Mouse (Mus musculus) urinary bladder, postnatal 10 days (tissue): Measurements from ENCODE around the gene Mbnl2.

ENCODE experiments used
- DNase-seq: peaks from one replicate; pipeline ENCODE4 v3.0.0; 2022; ENCODE audit warnings: low spot score

Gene Mbnl2

GRCm38 (mm10) chr14:120274746-120275145, 723 bp upstream of the Mbnl2 start:
- no peak for DNase-seq

GRCm38 (mm10) chr14:120276343-120277080, 1.0 kb downstream of the Mbnl2 start:
- DNase-seq, result no peak

DNA sequence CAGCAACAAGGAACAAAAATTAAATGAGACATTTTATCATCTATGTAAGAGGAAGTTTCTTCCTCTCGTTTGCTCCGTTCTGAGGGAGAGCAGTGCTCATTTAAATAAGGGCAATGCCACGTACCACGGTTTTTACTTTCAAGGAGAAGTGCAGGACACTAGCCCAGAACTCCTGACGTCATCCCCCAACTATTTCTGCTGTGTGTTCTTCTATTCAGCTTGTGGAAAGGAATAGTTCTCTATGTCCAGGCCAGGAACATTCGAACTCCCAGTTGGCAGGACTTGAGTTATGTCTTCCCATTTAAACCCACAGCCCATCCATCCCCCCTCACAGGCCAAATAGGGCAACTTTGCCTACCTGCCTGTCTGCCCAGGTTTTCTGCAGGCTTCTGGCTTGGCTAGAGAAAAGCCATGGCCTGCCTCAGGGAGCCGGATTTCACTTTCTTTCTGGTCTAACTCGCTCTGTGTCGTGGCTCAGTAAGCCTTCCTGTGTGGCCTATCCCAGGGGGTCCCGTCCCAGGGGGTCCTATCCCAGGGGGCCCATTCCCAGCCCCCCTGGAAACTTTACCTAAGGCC, 1.7 kb downstream of the Mbnl2 start:
- DNase-seq, result no peak

DNA sequence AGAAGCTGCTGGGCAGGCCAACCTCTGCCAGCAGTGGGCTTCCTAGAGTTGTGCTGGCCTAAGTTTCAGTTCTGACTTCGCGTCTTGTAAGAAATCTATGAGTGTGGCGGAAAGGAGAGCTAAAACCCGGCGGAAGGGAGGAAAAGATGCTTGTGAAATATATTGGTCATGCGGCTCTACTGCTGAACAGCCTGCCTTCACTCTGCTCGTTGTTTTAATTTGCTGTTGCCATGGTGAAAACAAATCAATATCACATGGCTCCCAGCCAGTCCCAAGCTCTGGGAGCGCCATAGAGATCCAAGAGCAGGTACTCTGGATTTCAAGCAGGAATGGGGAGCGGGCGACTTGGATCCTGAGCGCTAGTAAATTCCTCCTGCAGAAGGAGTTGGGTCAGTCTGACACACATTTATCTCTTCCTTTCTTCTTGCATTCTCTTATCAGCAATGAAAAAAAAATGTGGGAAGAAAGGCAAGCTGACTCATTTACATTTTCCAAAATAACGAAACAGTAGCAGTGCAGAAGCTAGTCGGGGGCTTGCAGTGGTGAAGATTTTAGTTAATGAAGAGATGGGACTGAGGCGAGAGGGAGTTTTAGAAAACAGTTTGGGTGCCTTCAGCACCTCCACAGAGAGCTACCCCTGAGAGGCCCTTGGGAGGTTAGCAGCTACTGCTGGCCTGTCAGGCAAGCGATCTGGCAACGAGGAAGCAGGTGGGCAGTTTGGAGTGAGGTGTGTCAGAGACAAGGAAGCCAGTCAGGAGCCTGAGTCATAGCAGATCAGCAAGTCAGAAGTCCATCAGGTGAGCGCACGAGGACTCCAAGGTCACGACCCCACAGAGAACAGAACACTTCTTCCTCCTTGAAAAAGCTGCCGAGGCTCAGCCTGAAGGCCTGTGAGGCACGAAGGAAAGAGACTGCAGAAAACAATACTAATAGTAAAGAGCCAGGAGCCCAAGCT, 3.1 kb downstream of the Mbnl2 start:
- no peak for DNase-seq

DNA sequence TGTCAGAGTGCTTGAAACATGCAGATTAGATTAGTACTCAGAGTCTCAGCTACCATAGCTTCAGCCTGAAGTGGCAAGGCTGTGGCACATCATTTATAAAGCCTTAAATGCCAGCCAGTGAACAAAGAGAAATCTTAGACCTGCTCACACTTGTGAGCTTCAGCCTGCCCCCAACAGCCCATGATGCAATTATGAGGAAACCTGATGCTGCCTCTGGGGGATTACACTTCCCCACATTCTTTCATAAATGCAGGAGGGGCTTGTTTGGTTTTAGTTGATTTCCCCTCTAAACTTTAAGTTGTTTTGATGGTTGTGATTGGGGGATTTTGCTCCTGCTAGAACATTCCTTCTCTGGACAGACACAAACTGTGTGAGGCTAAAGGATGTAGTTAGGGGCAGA, 4.7 kb downstream of the Mbnl2 start:
- DNase-seq, result no peak

DNA sequence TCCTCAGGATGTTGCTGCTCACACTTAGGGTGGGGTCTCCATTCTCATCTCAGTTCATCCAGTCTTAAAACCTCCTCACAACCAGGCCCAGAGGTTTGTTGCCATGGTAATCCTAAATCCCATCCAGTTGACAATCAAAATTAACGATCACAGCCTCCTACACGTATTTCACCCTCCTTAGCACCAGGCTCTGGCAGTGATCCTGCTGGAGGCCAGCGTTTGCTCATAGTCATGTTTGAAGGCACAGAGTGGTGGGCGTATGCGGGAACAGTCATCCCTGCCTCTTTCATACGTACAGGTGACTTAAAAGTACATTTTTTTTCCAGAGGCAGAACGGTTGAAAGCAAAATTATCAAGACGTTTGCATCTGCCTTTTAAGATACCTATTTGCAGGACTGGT, 8.3 kb downstream of the Mbnl2 start:
- no peak for DNase-seq

DNA sequence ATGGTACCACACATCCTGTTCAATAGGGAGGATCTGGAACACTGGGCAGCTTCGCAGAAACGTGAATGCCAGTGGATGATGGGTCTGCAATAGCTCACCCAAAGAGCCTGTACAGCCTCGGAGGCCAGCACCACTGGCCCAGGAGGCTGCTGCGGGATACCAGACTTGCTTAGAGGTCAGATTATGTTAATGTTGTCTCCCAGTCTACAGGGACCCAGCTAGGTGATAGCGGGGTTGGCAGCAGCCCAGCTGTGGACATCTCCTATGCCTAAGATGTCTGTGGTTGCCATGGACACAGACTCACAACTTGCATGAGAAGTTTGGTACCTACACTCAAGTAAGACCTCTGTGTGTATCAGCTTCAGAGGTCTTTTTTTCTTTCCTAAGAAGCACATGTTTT, 9.0 kb downstream of the Mbnl2 start:
- DNase-seq, result no peak

DNA sequence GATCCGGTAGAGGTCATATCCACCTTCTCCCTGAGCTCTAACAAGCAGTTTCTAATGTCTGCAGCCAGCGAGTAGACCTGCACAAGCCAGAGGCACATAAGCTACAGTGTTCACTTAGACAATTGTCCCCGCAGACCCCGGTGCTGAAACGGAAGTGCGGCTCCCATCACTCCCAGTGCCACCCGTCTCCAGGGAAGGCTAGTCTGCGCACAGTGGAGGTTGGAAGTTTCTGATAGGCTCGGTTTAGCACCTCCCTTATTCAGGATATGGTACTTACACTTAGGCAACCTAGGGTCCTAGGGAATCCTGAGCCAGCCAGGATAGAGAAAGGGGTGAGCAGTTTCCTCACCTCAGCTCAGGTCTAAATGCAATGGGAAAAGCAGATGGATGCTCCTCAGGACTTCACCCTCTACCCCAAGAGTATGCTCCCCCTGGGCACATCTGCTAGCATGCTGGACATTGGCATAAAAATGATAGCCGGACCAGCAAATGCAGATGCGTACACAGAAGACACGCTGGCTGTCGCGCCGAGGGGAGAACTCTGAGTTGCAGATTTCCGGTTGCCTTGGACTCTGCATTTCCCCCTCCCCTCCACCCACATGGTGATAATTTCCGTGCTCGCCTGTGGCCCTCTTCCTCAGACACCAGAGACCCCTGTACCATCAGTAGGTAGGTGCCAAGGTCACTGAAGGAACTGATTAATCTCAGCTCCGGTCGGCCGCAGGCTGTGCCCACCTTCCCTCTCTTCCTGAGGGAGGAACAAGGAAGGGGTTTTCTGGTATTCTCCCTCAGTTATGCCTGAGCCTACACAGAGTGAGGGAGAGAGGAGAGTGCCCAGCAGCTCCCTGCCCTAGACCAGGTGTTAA, 11.9 kb downstream of the Mbnl2 start:
- no peak for DNase-seq

DNA sequence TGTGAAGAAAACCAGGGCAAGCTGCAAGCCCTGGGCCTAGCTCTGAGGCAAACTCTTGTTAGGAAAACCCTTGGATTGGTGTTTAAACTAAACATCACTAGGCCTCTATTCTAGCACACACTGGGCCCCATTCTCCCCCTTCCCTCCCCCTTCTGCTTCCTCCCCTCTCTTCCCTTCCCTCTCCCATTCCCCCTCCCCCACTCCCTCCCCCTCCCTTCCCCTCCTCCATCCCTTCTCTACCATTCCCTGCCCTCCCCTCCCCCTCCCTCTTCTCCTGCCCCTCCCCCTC, 12.5 kb downstream of the Mbnl2 start:
- no peak for DNase-seq

- DNase-seq, result no peak
Measured at GRCm38 (mm10) chr14:120288378-120289002, 13.0 kb downstream of the Mbnl2 start.

DNA sequence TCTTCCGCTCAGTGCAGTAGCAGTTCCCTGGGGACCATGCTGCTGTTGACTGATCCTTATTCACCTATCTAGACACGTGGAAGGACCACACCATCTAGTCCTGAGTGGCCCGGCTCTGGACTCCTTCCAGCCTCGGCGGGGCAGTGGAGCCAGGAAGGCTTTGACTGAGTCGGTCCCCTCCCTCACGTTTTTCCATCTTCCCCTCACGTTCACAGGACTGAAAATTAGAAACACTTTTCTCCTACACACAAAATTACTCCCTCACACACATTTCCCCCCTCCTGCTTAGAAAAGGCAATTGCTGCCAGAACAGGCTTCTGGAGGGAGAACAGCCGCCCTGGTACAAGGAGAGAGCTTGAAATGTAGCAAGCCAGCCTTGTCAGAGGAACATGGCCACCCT, 13.6 kb downstream of the Mbnl2 start:
- DNase-seq, result no peak

GRCm38 (mm10) chr14:120289528-120289927, 14.1 kb downstream of the Mbnl2 start:
- DNase-seq, result no peak

- DNase-seq, result no peak
Measured at GRCm38 (mm10) chr14:120291226-120291757, 15.8 kb downstream of the Mbnl2 start.

- DNase-seq, result no peak
Measured at GRCm38 (mm10) chr14:120292133-120292532, 16.7 kb downstream of the Mbnl2 start.

DNA sequence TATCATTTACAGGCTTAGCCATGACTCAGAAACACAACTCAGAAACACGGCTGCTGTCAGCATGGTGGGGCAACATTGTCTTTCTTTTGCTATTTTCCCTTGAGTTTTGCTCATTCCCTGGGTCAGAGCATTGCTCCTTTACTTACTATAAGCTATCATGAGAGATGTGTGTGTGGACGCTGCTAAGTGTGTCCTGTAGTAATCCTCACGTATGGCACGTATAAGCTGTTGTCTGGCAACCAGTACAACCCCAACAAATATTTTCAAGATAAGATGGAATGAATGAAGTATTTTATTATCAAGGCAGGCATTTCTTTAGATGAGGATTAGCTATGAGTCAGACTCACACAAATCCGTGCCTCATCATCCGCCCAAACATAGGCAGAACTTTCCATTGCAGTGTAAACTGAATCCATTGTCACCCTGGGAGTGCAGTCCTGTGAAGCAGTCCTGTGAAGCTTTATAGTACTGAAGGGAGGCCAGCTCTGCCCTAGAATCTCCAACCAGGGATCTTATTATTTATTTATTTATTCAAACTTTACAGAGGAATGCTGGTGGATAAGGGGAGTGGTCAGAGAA, 17.2 kb downstream of the Mbnl2 start:
- no peak for DNase-seq

DNA sequence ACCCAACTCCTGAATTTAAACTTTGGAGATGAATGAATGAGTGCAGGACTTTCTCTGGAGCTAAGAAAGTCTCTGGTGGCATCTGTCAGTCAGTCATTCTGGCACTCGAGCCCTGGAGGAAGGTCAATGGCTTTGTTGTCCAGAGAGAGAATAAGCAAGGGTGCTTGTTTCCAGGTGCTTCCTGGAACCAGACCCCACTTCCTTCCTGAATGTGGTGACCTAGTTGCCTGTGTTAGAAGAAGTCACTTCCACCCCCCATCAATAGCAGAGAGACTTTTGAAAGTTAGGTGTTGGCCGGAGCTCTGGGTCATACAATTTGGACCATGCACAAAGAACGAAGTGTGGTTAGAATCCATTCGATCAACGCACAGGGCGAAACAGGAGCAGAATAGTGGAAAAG, 19.0 kb downstream of the Mbnl2 start:
- no peak for DNase-seq

- DNase-seq, result no peak
Measured at GRCm38 (mm10) chr14:120295355-120296220, 20.1 kb downstream of the Mbnl2 start.

GRCm38 (mm10) chr14:120296231-120297006, 20.9 kb downstream of the Mbnl2 start:
- no peak for DNase-seq

- no peak for DNase-seq
Measured at GRCm38 (mm10) chr14:120297137-120297749, 21.8 kb downstream of the Mbnl2 start.
